Mouse (Mus musculus) megakaryocyte, embryonic 14.5 days (primary cell): Measurements from ENCODE around the gene Eif4a3. TPM values are rescaled to one million over a fixed set of nuclear protein-coding genes. Genes with fewer than 3 reads are reported as not detected.
"Not testable (repeated sequence)": the region's sequence is repeated elsewhere in the genome, so short reads cannot be mapped to it uniquely, and the experiment has no call there.

Experiments used
- H3K27me3 ChIP-seq: replicated peaks from 2 replicates; pipeline ENCODE3; 2012; ENCODE audit warnings: inconsistent platforms
- H3K36me3 ChIP-seq: replicated peaks from 2 replicates; pipeline ENCODE3; 2012; ENCODE audit warnings: low read length, inconsistent platforms, mixed read lengths
- H3K4me1 ChIP-seq: 2 replicates; pipeline ENCODE4 v1.6.1; 2012; ENCODE audit warnings: inconsistent platforms
- H3K4me3 ChIP-seq: replicated peaks from 2 replicates; pipeline ENCODE3; 2012; ENCODE audit warnings: moderate library complexity, mild to moderate bottlenecking, inconsistent platforms
- H3K9me3 ChIP-seq: 2 replicates; pipeline ENCODE4 v1.6.1; 2012; ENCODE audit warnings: inconsistent platforms
- FLI1 ChIP-seq: IDR thresholded peaks from 2 replicates; pipeline ENCODE4 v1.6.1; 2012; ENCODE audit warnings: low read length, inconsistent platforms, mixed read lengths
- GATA1 ChIP-seq: IDR thresholded peaks from 3 replicates; pipeline ENCODE4 v1.6.1; 2012; ENCODE audit warnings: mixed read lengths, low read length, inconsistent platforms, borderline replicate concordance
- polyA plus RNA-seq: library from polyadenylated mRNA; stranded (reverse); fragments of >175 nt; gene quantifications from 2 replicates; pipeline ENCODE4 v1.2.3, GENCODE M21; 2012; ENCODE audit warnings: low replicate concordance; ENCODE audit not compliant: insufficient read depth

Gene Eif4a3
- polyA plus RNA-seq, 1 experiment, result 111 TPM

DNA sequence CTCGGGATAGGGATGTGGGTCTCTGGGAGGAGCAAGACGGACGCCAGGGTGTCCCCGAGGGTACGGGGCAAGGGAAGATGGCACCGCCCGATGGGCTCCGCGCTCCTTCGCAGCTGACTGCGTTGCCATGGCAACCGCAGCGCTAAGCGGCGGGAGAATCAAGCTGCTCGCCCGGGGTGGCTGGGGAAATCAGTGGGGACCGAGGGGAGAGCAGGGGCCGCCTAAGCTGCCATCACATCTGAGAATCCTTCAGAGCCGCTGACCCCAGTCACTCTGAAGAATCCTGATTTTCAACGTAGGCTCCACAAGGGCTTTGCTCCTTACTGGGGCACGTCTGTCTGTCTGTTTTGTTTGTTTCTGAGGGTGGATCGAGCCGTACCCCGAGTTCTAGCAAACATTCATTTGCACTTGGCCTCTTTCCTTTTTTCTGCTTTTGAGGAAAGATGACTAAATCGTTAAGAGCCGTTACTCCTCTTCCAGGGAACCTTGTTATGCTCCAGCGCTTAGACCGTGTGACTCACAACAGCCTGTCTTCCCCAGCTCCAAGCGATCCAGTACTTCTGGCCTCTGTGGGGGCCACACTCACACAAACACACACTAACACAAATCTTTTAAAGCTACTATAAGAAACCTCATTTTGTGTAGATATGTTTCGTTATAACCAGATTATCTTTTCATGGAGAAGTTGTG lies 502 bp upstream of the Eif4a3 start:
- H3K9me3 ChIP-seq, result no peaks in the 10 kb centered on the region
- H3K27me3 ChIP-seq, result peaks cover 34% of the 10 kb centered on the region
- peaks cover 30% of the 10 kb centered on the region for H3K4me1 ChIP-seq
- TF ChIP-seq GATA1, result no peak
- no peak; the same call in 1 of the 2 replicates for TF ChIP-seq FLI1
- peaks cover 28% of the 10 kb centered on the region for H3K36me3 ChIP-seq
- peak overlapping the region; percentile 99 for H3K4me3 ChIP-seq

DNA sequence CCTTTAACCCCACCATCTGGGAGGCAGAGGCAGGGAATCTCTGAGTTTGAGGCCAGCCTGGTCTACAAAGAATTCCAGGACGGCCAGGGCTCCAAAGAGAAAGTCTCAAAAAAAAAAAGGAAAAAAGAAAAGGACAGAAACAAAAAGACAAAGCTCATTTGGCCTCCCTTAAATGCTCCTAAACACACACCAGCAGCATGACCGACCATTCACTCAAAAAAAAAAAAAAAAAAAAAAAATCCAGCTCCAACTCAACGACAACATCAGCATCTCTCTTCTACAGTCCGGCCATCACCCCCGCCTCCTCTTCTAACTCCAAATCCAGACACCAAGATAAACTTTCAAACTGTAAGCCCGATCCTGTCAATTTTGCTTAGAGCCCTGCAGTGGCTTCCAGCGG lies 972 bp downstream of the Eif4a3 start:
- H3K36me3 ChIP-seq, result peaks cover 43% of the 10 kb centered on the region
- H3K4me1 ChIP-seq, result peaks cover 25% of the 10 kb centered on the region
- peak overlapping the region; percentile 99 for H3K4me3 ChIP-seq
- peaks cover 21% of the 10 kb centered on the region for H3K27me3 ChIP-seq
- no peak for TF ChIP-seq FLI1
- no peak for TF ChIP-seq GATA1
- H3K9me3 ChIP-seq, result no peaks in the 10 kb centered on the region

DNA sequence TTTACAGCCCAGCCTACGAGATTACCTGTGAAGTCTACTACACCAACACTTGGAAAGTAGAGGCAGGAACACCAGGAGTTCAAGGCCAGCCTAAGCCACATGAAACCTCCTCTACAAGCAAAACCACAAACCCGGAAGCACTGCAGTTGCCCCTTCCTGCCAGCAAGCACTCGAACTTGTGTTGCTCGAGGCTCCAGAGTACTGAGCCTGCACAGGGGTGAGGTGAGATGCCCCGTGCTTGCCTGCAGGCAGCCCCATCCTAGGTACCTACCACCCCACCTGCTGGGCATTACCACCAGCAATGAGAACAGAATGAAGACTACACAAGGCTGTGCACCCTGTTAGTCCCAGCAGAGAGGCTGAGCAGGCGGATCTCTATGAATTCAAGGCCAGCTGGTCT lies 1.9 kb downstream of the Eif4a3 start:
- TF ChIP-seq GATA1 (no peak), FLI1 (no peak)
- peaks cover 11% of the 10 kb centered on the region for H3K27me3 ChIP-seq
- H3K9me3 ChIP-seq, result no peaks in the 10 kb centered on the region
- H3K4me1 ChIP-seq, result peaks cover 25% of the 10 kb centered on the region
- H3K36me3 ChIP-seq, result peaks cover 52% of the 10 kb centered on the region
- peak overlapping the region; percentile 99 for H3K4me3 ChIP-seq

GRCm38 (mm10) chr11:119292861-119293260 lies 7.0 kb downstream of the Eif4a3 start:
- not testable (repeated sequence) for H3K4me1 ChIP-seq

GRCm38 (mm10) chr11:119287207-119287992 lies 12.5 kb downstream of the Eif4a3 start:
- no peaks in the 10 kb centered on the region for H3K27me3 ChIP-seq
- H3K36me3 ChIP-seq, result peaks cover 95% of the 10 kb centered on the region
- H3K4me1 ChIP-seq, result no peaks in the 10 kb centered on the region
- peak overlapping the region; percentile 18 for H3K4me3 ChIP-seq
- H3K9me3 ChIP-seq, result no peaks in the 10 kb centered on the region
- TF ChIP-seq FLI1 (no peak), GATA1 (no peak)

More at GRCm38 (mm10) chr11:119292861-119293260, 7.0 kb downstream of the Eif4a3 start:
- peaks cover 97% of the 10 kb centered on the region for H3K36me3 ChIP-seq
- H3K9me3 ChIP-seq, H3K4me3 ChIP-seq, H3K27me3 ChIP-seq: not testable (repeated sequence)

DNA sequence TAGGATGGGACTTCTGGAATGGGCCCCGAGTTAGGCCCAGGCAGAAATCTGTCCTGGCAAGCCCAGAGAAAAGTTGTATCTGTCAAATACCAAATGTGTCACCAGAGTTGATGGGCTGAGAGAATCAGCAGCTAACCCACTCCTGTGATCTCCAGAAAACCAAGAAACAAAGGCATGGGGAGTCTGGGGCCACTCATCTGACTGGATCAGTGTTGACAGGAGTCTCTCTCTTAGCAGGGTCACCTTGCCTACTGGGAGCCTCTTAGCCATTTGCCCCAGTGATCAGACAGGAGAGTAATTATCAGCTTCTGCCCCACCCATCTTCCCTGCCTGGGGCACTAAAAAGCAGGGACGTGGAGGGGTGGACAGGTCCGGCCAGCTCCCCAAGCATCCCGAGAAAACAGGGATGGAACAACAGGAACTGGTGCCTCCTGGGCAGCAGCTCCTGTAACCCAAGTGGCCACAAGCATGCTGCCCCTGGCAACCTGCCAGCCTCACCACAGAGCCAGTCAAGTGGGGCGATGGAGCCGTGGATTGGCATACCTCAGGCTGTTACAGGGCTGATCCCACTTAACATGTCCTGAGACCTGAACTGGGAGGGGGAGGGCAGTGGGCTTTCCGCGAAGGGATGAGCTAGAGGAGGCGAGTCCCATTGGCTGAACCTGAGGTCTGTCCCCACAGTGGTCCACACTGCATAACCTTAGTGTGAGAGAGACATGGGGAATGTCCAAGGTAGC lies 13.9 kb downstream of the Eif4a3 start:
- H3K4me3 ChIP-seq, result no peak overlapping the region

GRCm38 (mm10) chr11:119281030-119281429 lies 18.9 kb downstream of the Eif4a3 start:
- peaks cover 2% of the 10 kb centered on the region for H3K27me3 ChIP-seq
- H3K36me3 ChIP-seq, result peaks cover 93% of the 10 kb centered on the region
- no peak overlapping the region for H3K4me3 ChIP-seq
- H3K4me1 ChIP-seq, result peaks cover 3% of the 10 kb centered on the region; the same call in 1 of the 2 replicates
- no peaks in the 10 kb centered on the region for H3K9me3 ChIP-seq
- no peak for TF ChIP-seq GATA1
- no peak for TF ChIP-seq FLI1

More for the DNA sequence above, 13.9 kb downstream of the Eif4a3 start:
- peaks cover 2% of the 10 kb centered on the region; the same call in 1 of the 2 replicates for H3K4me1 ChIP-seq
- H3K9me3 ChIP-seq, result no peaks in the 10 kb centered on the region
- TF ChIP-seq GATA1 (no peak), FLI1 (no peak)
- H3K36me3 ChIP-seq, result peaks cover 95% of the 10 kb centered on the region
- peaks cover 2% of the 10 kb centered on the region for H3K27me3 ChIP-seq

GRCm38 (mm10) chr11:119273186-119273930 lies 26.5 kb downstream of the Eif4a3 start:
- Histone ChIP-seq H3K4me1 (peaks cover 19% of the 10 kb centered on the region), H3K36me3 (peaks cover 82% of the 10 kb centered on the region), H3K9me3 (no peaks in the 10 kb centered on the region), H3K27me3 (no peaks in the 10 kb centered on the region), H3K4me3 (no peak overlapping the region)
- TF ChIP-seq GATA1, result no peak
- TF ChIP-seq FLI1, result no peak

DNA sequence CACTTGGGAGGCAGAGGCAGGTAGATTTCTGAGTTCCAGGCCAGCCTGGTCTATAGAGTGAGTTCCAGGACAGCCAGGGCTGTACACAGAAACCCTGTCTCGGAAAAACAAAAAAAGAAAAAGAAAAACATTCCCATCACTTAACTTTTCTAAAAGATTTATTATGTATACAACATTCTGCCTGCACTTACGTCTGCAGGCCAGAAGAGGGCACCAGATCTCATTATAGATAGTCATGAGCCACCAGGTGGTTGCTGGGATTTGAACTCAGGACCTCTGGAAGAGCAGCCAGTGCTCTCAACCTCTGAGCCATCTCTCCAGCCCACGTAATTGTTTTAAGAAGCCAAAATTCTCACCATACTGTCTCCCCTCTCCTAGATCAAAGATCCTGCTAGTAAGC lies 27.4 kb downstream of the Eif4a3 start:
- not testable (repeated sequence) for H3K9me3 ChIP-seq, H3K27me3 ChIP-seq, H3K4me3 ChIP-seq
- Histone ChIP-seq H3K36me3 (peaks cover 73% of the 10 kb centered on the region), H3K4me1 (peaks cover 28% of the 10 kb centered on the region)
